9 mouse cellular contexts compared by ENCODE assay signal in genomic region chr12:35824587-35824987, GRCm38 (mm10).
DNase-seq lines count a peak whose midpoint lies in the region; ATAC-seq lines count a peak whose summit lies in the region.
"Had no signal": no experiment of that assay in that cellular context is flagged by ENCODE, and none has a peak within 500 bp of the region (broad histone marks: within the 10 kb centered on the region; RNA-seq: fewer than 3 reads in every experiment).

No protein-coding gene starts in this region.

- no peak overlapping the region for H3K4me3 ChIP-seq in hindbrain, embryonic 10.5 days
- H3K4me3 ChIP-seq in hindbrain, embryonic 12.5 days: no peak overlapping the region
- H3K4me3 ChIP-seq: myocyte had no signal

- no peaks in the 10 kb centered on the region for H3K36me3 ChIP-seq in hindbrain, embryonic 10.5 days
- H3K36me3 ChIP-seq in hindbrain, embryonic 12.5 days: no peaks in the 10 kb centered on the region

- no peaks in the 10 kb centered on the region for H3K27me3 ChIP-seq in hindbrain, embryonic 10.5 days (ENCODE audit: insufficient read depth, poor library complexity, severe bottlenecking)
- H3K27me3 ChIP-seq in hindbrain, embryonic 12.5 days: no peaks in the 10 kb centered on the region

- 39% methylated on average over 5 of the region's 5 CpGs for WGBS in hindbrain, embryonic 10.5 days
- WGBS in hindbrain, embryonic 12.5 days: 44% methylated on average over 5 of the region's 5 CpGs

- no peak for ATAC-seq in hindbrain, embryonic 12.5 days (ENCODE audit: low FRiP score)
- peak; percentile 55 for ATAC-seq in common myeloid progenitor, adult 5-6 weeks (replicated peaks; ENCODE audit: low read depth, poor library complexity, severe bottlenecking)

- H3K9ac ChIP-seq in hindbrain, embryonic 12.5 days: no peak overlapping the region

- no peaks in the 10 kb centered on the region for H3K9me3 ChIP-seq in hindbrain, embryonic 10.5 days
- no peaks in the 10 kb centered on the region for H3K9me3 ChIP-seq in hindbrain, embryonic 12.5 days (replicated peaks)

- peaks cover 7% of the 10 kb centered on the region; the same call in 1 of the 2 replicates for H3K4me1 ChIP-seq in hindbrain, embryonic 10.5 days (replicated peaks)
- no peaks in the 10 kb centered on the region for H3K4me1 ChIP-seq in hindbrain, embryonic 12.5 days

- H3K4me2 ChIP-seq in hindbrain, embryonic 12.5 days (replicated peaks): no peak overlapping the region

- peak; percentile 20 for DNase-seq in hindbrain, embryonic 10.5 days (ENCODE audit: low spot score)
- DNase-seq in heart, postnatal 4 days: peak; percentile 21
- DNase-seq in mesoderm, embryonic 11.5 days (ENCODE audit: low read depth, low spot score): peak; percentile 38
- DNase-seq in left cerebral cortex, adult 18-20 months (ENCODE audit: low spot score in 2 of 2): no peak
- DNase-seq in MN1 (ENCODE audit: low spot score): no peak
- DNase-seq in adrenal gland, adult 2 months: no peak

- no peak overlapping the region; the same call in 1 of the 2 replicates for H3K27ac ChIP-seq in hindbrain, embryonic 10.5 days
- H3K27ac ChIP-seq in hindbrain, embryonic 12.5 days: no peak overlapping the region

Comparison
In these comparisons a context has a peak if more than half of its experiments do, and no peak if none do; other contexts are left out.
1. DNase-seq: peak in hindbrain, embryonic 10.5 days (single experiment), heart, postnatal 4 days (single experiment) and mesoderm, embryonic 11.5 days (single experiment); none in left cerebral cortex, adult 18-20 months (0 of 2), MN1 (single experiment) and adrenal gland, adult 2 months (single experiment).